Mouse (Mus musculus) heart, postnatal 0 days (tissue): ENCODE data around the gene Pank2. TPM values are rescaled to one million over a fixed set of nuclear protein-coding genes. Genes with fewer than 3 reads are reported as not detected.
A peak's percentile ranks its signal among the peaks of the same experiment; 100 is the strongest.
"Not testable (repeated sequence)": the region's sequence is repeated elsewhere in the genome, so short reads cannot be mapped to it uniquely, and the experiment has no call there.

Experiments
- ATAC-seq: fragments of 200-750 bp; cut with Nextera tagmentation; 2 replicates; pipeline ENCODE4 v1.8.0; 2017; ENCODE audit warnings: low read depth, moderate number of reproducible peaks, moderate library complexity; ENCODE audit not compliant: insufficient read depth
- DNase-seq: peaks from one replicate; pipeline ENCODE4 v3.0.0-alpha.2; 2016; ENCODE audit warnings: low spot score
- H3K27ac ChIP-seq: fragments of 300-500 bp; sonication (generic); 2 replicates; pipeline ENCODE4 v1.5.1; 2014; ENCODE audit warnings: low read depth, mild to moderate bottlenecking
- H3K27me3 ChIP-seq: fragments of 300-500 bp; sonication (generic); 2 replicates; pipeline ENCODE4 v1.6.1; 2014; ENCODE audit warnings: low read length, mixed read lengths; ENCODE audit not compliant: control insufficient read depth, insufficient read depth
- H3K36me3 ChIP-seq: fragments of 300-500 bp; sonication (generic); replicated peaks from 2 replicates; pipeline ENCODE4 v1.6.1; 2014; ENCODE audit warnings: low read length, mixed read lengths; ENCODE audit not compliant: control insufficient read depth, insufficient read depth
- H3K4me1 ChIP-seq: fragments of 300-500 bp; sonication (generic); 2 replicates; pipeline ENCODE4 v1.6.1; 2014; ENCODE audit warnings: antibody characterized with exemption; ENCODE audit not compliant: control insufficient read depth, insufficient read depth
- H3K4me2 ChIP-seq: fragments of 300-500 bp; sonication (generic); 2 replicates; pipeline ENCODE4 v1.6.1; 2014; ENCODE audit warnings: low read depth, mild to moderate bottlenecking, low read length, moderate library complexity
- H3K4me3 ChIP-seq: fragments of 300-500 bp; sonication (generic); 2 replicates; pipeline ENCODE4 v1.5.1; 2014; ENCODE audit warnings: low read depth, low read length
- H3K9ac ChIP-seq: fragments of 300-500 bp; sonication (generic); replicated peaks from 2 replicates; pipeline ENCODE4 v1.6.1; 2014; ENCODE audit warnings: low read depth, low read length, mixed read lengths
- H3K9me3 ChIP-seq: fragments of 300-500 bp; sonication (generic); replicated peaks from 2 replicates; pipeline ENCODE4 v1.6.1; 2016; ENCODE audit warnings: low read length; ENCODE audit not compliant: control insufficient read depth
- CTCF ChIP-seq: IDR thresholded peaks from 2 replicates; pipeline ENCODE4 v1.5.1; 2016; ENCODE audit warnings: antibody characterized with exemption, control low read depth, low read depth
- EP300 ChIP-seq: IDR thresholded peaks from 2 replicates; pipeline ENCODE4 v1.6.1; 2016; ENCODE audit warnings: antibody characterized with exemption, low read depth
- WGBS: fragments of 180-500 bp; shearing (Covaris S2); extraction: QIAGEN DNeasy Blood & Tissue Kit; methylation state at CpG from one replicate; pipeline ENCODE4 v1.1.7; 2014; 5-methylcytosine and 5-hydroxymethylcytosine counted together
- polyA plus RNA-seq: library from polyadenylated mRNA; unstranded; fragments of >200 nt; fragmentation: Nextera tagmentation; extraction: Ambion mirVana; gene quantifications from 2 replicates; pipeline ENCODE4 v1.2.1, GENCODE M21; 2015
- total RNA-seq: library from RNA; depleted of rRNA; stranded (reverse); fragments of >200 nt; gene quantifications from 2 replicates; pipeline ENCODE4 v1.2.3, GENCODE M21; 2014; ENCODE audit warnings: low replicate concordance

The Pank2 gene
- total and polyA plus RNA-seq, 2 experiments from 2014 or later = 9.6 to 19.2 TPM

DNA sequence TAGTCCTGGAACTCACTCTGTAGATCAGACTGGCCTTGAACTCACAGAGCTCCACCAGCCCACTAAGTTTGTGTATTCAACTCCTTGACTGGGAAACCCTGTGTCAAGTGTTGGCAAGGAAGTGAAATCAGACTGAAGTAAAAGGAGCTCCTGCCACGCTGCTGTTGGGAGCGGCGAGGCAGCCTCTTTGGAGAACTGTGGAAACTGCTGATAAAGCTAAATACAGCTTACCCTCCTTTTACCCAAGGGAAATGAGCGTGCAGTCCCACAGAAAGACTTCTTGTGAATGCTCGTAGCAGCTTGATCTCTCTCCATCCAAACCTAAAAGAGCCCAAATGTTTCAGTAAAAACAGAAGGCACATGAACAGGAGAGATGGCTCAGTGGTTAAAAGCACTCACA is 39.7 kb upstream of the Pank2 start:
- Histone ChIP-seq H3K9me3 (no peaks in the 10 kb centered on the region; the same call in 1 of the 2 replicates), H3K27me3 (no peaks in the 10 kb centered on the region), H3K36me3 (no peaks in the 10 kb centered on the region), H3K4me2 (no peak overlapping the region), H3K4me3 (no peak overlapping the region), H3K27ac (no peak overlapping the region), H3K4me1 (peaks cover 6% of the 10 kb centered on the region; the same call in 1 of the 2 replicates), H3K9ac (no peak overlapping the region)
- TF ChIP-seq EP300 (no peak), CTCF (no peak)
- ATAC-seq = no peak
- DNase-seq = peak; percentile 38
- WGBS = 13% methylated on average over 5 of the region's 5 CpGs

DNA sequence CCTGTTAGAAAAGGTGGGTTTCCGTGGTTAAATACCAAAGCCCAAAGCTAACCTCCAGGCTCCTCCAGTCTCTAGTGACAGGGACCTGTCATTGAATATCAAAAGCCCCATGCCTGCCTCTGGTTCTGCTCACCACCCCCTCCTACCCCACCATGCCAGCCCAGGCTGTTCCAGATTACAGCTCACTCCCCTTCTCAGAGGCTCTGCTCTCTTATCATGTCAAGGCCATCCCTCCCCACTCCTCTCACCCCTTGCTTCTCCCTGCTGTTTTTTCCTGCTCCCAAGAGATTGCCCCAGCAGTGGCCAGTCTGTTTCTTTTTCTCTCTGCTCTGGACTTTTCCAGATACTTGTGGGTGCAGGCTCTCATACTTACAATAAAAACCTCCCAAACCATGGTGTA is 38.7 kb upstream of the Pank2 start:
- H3K9me3 ChIP-seq = no peaks in the 10 kb centered on the region; the same call in 1 of the 2 replicates
- no peak overlapping the region for H3K9ac ChIP-seq
- H3K27ac ChIP-seq = no peak overlapping the region
- no peak overlapping the region for H3K4me3 ChIP-seq
- H3K4me2 ChIP-seq = no peak overlapping the region
- WGBS = 67% methylated on average over 1 of the region's 1 CpGs
- ATAC-seq (no peak), DNase-seq (no peak)
- H3K27me3 ChIP-seq = no peaks in the 10 kb centered on the region
- TF ChIP-seq CTCF (no peak), EP300 (no peak)
- H3K36me3 ChIP-seq = no peaks in the 10 kb centered on the region
- peaks cover 6% of the 10 kb centered on the region; the same call in 1 of the 2 replicates for H3K4me1 ChIP-seq

DNA sequence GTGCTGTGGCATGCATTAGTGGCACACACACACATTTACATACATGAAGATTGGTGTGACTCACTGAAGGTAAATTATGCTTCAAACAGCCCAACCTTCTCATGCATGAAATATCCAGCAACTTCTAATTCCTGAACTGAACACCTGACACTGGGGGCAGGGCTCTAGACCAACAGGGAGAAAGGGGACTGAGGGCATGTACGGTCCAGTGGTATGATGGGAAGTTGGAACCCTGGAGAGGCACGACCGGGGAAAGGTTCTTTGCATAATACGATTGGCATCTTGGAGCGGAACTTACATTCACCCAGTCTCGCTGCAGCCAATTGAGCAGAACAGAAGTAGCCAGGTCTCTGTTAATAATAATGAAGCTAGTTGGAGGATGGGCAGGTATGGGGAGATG is 37.1 kb upstream of the Pank2 start:
- H3K4me1 ChIP-seq = peaks cover 6% of the 10 kb centered on the region; the same call in 1 of the 2 replicates
- no peak overlapping the region for H3K4me3 ChIP-seq
- ATAC-seq = no peak
- no peaks in the 10 kb centered on the region for H3K36me3 ChIP-seq
- no peaks in the 10 kb centered on the region for H3K27me3 ChIP-seq
- no peak for DNase-seq
- WGBS = 77% methylated on average over 6 of the region's 6 CpGs
- H3K9ac ChIP-seq = no peak overlapping the region
- H3K9me3 ChIP-seq = no peaks in the 10 kb centered on the region; the same call in 1 of the 2 replicates
- no peak for TF ChIP-seq EP300
- no peak for TF ChIP-seq CTCF
- H3K4me2 ChIP-seq = no peak overlapping the region
- H3K27ac ChIP-seq = no peak overlapping the region

DNA sequence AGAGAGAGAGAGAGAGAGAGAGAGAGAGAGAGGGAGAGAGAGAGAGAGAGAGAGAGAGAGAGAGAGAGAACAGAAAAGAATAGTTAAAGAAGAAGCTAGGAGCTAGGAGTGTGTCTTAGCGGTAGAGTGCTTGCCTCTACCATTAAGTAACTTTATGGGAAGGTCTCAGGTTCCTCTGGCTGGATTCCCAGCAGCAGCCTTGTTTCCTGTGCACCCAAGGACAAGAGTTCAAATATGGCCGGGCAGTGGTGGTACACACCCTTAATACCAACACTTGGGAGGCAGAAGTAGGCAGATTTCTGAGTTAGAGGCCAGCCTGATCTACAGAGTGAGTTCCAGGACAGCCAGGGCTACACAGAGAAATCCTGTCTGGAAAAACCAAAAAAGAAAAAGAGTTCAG is 35.6 kb upstream of the Pank2 start:
- not testable (repeated sequence) for DNase-seq, H3K9ac ChIP-seq, H3K36me3 ChIP-seq, ATAC-seq, H3K4me3 ChIP-seq, H3K4me2 ChIP-seq, H3K27ac ChIP-seq, H3K9me3 ChIP-seq, H3K27me3 ChIP-seq, H3K4me1 ChIP-seq
- WGBS = 45% methylated on average over 2 of the region's 2 CpGs

DNA sequence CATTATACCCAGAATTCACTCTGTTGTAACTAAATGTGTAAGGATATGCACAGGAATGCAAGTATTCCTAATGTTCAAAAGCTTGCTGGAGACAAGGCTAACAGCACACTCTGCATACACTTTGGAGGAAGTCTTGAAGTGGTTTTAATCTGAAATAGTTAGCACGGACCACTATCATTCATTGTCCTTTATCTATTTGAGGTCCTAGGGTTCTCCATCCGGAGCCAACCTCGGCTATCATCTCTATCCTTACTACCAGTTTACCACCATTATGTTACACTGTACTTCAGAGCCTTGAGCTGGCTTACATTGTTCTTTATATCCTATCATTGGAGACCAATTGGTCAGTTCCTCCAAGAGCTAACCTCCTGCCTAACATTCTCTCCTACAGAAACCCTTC is 35.1 kb upstream of the Pank2 start:
- Histone ChIP-seq H3K4me3 (no peak overlapping the region), H3K9me3 (no peaks in the 10 kb centered on the region), H3K36me3 (no peaks in the 10 kb centered on the region), H3K9ac (no peak overlapping the region), H3K4me1 (no peaks in the 10 kb centered on the region), H3K4me2 (no peak overlapping the region), H3K27ac (no peak overlapping the region), H3K27me3 (no peaks in the 10 kb centered on the region)
- DNase-seq (no peak), ATAC-seq (no peak)
- TF ChIP-seq EP300 (no peak), CTCF (no peak)
- 66% methylated on average over 3 of the region's 3 CpGs for WGBS

DNA sequence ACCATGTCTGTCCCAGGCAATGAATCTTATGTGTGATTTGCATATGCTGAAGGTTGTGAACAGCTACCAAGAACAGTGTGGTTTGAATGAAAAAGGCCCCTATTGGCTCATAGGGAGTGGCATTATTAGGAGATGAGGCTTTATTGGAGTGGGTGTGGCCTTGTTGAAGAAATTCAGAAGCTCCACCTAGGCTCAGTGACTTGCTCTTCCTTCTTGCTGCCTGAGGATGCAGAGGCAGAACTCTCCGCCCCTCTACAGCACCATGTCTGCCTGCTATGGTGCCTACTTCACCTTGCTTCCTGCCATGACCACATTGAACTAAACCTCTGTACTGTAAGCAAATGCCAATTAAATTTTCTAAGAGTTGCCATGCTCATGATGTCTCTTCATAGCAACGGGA is 29.7 kb upstream of the Pank2 start:
- 95% methylated on average over 2 of the region's 2 CpGs for WGBS
- H3K9ac ChIP-seq = no peak overlapping the region

More for the DNA sequence above, 29.7 kb upstream of the Pank2 start:
- Histone ChIP-seq H3K27me3 (no peaks in the 10 kb centered on the region), H3K4me2 (no peak overlapping the region), H3K36me3 (peaks cover 6% of the 10 kb centered on the region; the same call in 1 of the 2 replicates), H3K4me3 (no peak overlapping the region), H3K27ac (no peak overlapping the region), H3K4me1 (peaks cover 21% of the 10 kb centered on the region), H3K9me3 (no peaks in the 10 kb centered on the region)
- no peak for DNase-seq
- TF ChIP-seq CTCF (no peak), EP300 (no peak)
- no peak for ATAC-seq
